Comparison of ENCODE assay signal across 8 mouse cellular contexts in genomic region chr1:57996133-57996615, GRCm38 (mm10). TPM values are rescaled to one million over a fixed set of nuclear protein-coding genes. Genes with fewer than 3 reads are reported as not detected.
DNase-seq lines count a peak whose midpoint lies in the region; ATAC-seq and TF ChIP-seq lines count a peak whose summit lies in the region.

No protein-coding gene starts in this region.

- under 1% methylated on average over 27 of the region's 29 CpGs for WGBS in lung, postnatal 0 days
- under 1% methylated on average over 29 of the region's 29 CpGs for WGBS in embryonic facial prominence, embryonic 13.5 days
- 0% methylated on average over 29 of the region's 29 CpGs for WGBS in intestine, embryonic 16.5 days

- ATAC-seq in lung, postnatal 0 days: peak; percentile 51; the same call in 1 of the 2 replicates
- ATAC-seq in embryonic facial prominence, embryonic 13.5 days (ENCODE audit: insufficient number of reproducible peaks, insufficient read depth, low FRiP score, low TSS enrichment, low read depth): peak; percentile 43; the same call in 1 of the 2 replicates
- ATAC-seq in intestine, embryonic 16.5 days: peak; percentile 83
- ATAC-seq in monocyte, adult 5-6 weeks (replicated peaks; ENCODE audit: insufficient number of reproducible peaks, low FRiP score, low TSS enrichment, poor library complexity, severe bottlenecking): 0 out of 2 replicates have a peak, but pooled peaks have one; percentile 15

- peak overlapping the region; percentile 81 for H3K4me2 ChIP-seq in lung, postnatal 0 days (replicated peaks; ENCODE audit: low read depth, low read length)
- peak overlapping the region; percentile 88 for H3K4me2 ChIP-seq in embryonic facial prominence, embryonic 13.5 days
- H3K4me2 ChIP-seq in intestine, embryonic 16.5 days (ENCODE audit: low read depth, low read length): peak overlapping the region; percentile 86

- H3K27ac ChIP-seq in lung, postnatal 0 days (ENCODE audit: low read length): no peak overlapping the region
- peak overlapping the region; percentile 80 for H3K27ac ChIP-seq in embryonic facial prominence, embryonic 13.5 days
- peak overlapping the region; percentile 79 for H3K27ac ChIP-seq in intestine, embryonic 16.5 days (ENCODE audit: low read length)

- H3K9me3 ChIP-seq in lung, postnatal 0 days (ENCODE audit: low read length): no peaks in the 10 kb centered on the region
- H3K9me3 ChIP-seq in embryonic facial prominence, embryonic 13.5 days: no peaks in the 10 kb centered on the region
- H3K9me3 ChIP-seq in intestine, embryonic 16.5 days (ENCODE audit: control insufficient read depth, low read length): no peaks in the 10 kb centered on the region

- no peak for DNase-seq in lung, postnatal 0 days (ENCODE audit: low spot score)
- no peak for DNase-seq in lung, postnatal 14 days
- no peak for DNase-seq in frontal cortex, postnatal 36 days (ENCODE audit: low spot score in 2 of 2)
- DNase-seq in spleen, adult 12 weeks (ENCODE audit: low spot score): no peak
- DNase-seq in right cerebral cortex, postnatal 36 days (ENCODE audit: low spot score in 2 of 2): no peak

- TF ChIP-seq EP300 in lung, postnatal 0 days (IDR thresholded peaks at IDR 0.05): no peak

- peaks cover 5% of the 10 kb centered on the region; the same call in 1 of the 2 replicates for H3K4me1 ChIP-seq in lung, postnatal 0 days (ENCODE audit: insufficient read depth, low read depth, low read length)
- H3K4me1 ChIP-seq in embryonic facial prominence, embryonic 13.5 days: peaks cover 15% of the 10 kb centered on the region
- peaks cover 15% of the 10 kb centered on the region for H3K4me1 ChIP-seq in intestine, embryonic 16.5 days (ENCODE audit: control insufficient read depth, insufficient read depth, low read length)

- peak overlapping the region; percentile 50 for H3K9ac ChIP-seq in lung, postnatal 0 days (replicated peaks; ENCODE audit: low read depth)
- peak overlapping the region; percentile 83 for H3K9ac ChIP-seq in embryonic facial prominence, embryonic 13.5 days
- peak overlapping the region; percentile 85 for H3K9ac ChIP-seq in intestine, embryonic 16.5 days (ENCODE audit: low read depth, low read length)

- no peaks in the 10 kb centered on the region for H3K36me3 ChIP-seq in lung, postnatal 0 days (ENCODE audit: insufficient read depth, low read length)
- 0 out of 2 replicates have a peak, but pooled peaks cover 3% of the 10 kb centered on the region for H3K36me3 ChIP-seq in embryonic facial prominence, embryonic 13.5 days
- no peaks in the 10 kb centered on the region for H3K36me3 ChIP-seq in intestine, embryonic 16.5 days (ENCODE audit: control insufficient read depth, insufficient read depth, low read length)

- H3K4me3 ChIP-seq in lung, postnatal 0 days (ENCODE audit: low read depth, low read length): peak overlapping the region; percentile 90
- H3K4me3 ChIP-seq in embryonic facial prominence, embryonic 13.5 days: peak overlapping the region; percentile 96
- H3K4me3 ChIP-seq in intestine, embryonic 16.5 days (ENCODE audit: low read length): peak overlapping the region; percentile 92

- TF ChIP-seq CTCF in lung, postnatal 0 days (IDR thresholded peaks at IDR 0.05): no peak

- no peaks in the 10 kb centered on the region for H3K27me3 ChIP-seq in lung, postnatal 0 days (replicated peaks; ENCODE audit: insufficient read depth, low read length)
- no peaks in the 10 kb centered on the region for H3K27me3 ChIP-seq in embryonic facial prominence, embryonic 13.5 days
- no peaks in the 10 kb centered on the region for H3K27me3 ChIP-seq in intestine, embryonic 16.5 days (replicated peaks; ENCODE audit: control insufficient read depth, insufficient read depth, low read length)

RNA-seq across cellular contexts. Expression of gene Sgo2a, which starts 0.4 kb away (rescaled TPM):
- 1.3 and 1.9 TPM in 2 replicates for polyA plus RNA-seq in lung, postnatal 0 days (2015; fragmentation: Nextera tagmentation; extraction: Ambion mirVana)
- polyA plus RNA-seq in embryonic facial prominence, embryonic 13.5 days (2015; fragmentation: Nextera tagmentation; extraction: Ambion mirVana): 20.3 and 21.9 TPM in 2 replicates
- 9.4 and 11.5 TPM in 2 replicates for polyA plus RNA-seq in intestine, embryonic 16.5 days (2015; fragmentation: Nextera tagmentation; extraction: Ambion mirVana)
- total RNA-seq in monocyte, adult 5-6 weeks (2017): 0.67 to 1.5 TPM (median 1.1 TPM) in 3 replicates

RNA-seq across cellular contexts. Expression of gene Kctd18, which starts 22.6 kb away (rescaled TPM):
- 12.9 and 13.6 TPM in 2 replicates for polyA plus RNA-seq in lung, postnatal 0 days (2015; fragmentation: Nextera tagmentation; extraction: Ambion mirVana)
- 24.9 and 25.6 TPM in 2 replicates for polyA plus RNA-seq in embryonic facial prominence, embryonic 13.5 days (2015; fragmentation: Nextera tagmentation; extraction: Ambion mirVana)
- polyA plus RNA-seq in intestine, embryonic 16.5 days (2015; fragmentation: Nextera tagmentation; extraction: Ambion mirVana): 8.6 and 9.0 TPM in 2 replicates
- total RNA-seq in monocyte, adult 5-6 weeks (2017): 56.7 to 68.5 TPM (median 64.8 TPM) in 3 replicates

RNA-seq across cellular contexts. Expression of gene Aox1, which starts 33.6 kb away (rescaled TPM):
- 1.8 and 2.4 TPM in 2 replicates for polyA plus RNA-seq in lung, postnatal 0 days (2015; fragmentation: Nextera tagmentation; extraction: Ambion mirVana)
- polyA plus RNA-seq in embryonic facial prominence, embryonic 13.5 days (2015; fragmentation: Nextera tagmentation; extraction: Ambion mirVana): 0.10 and 0.30 TPM in 2 replicates
- polyA plus RNA-seq in intestine, embryonic 16.5 days (2015; fragmentation: Nextera tagmentation; extraction: Ambion mirVana): 0.04 and 0.16 TPM in 2 replicates
- total RNA-seq in monocyte, adult 5-6 weeks (2017): 0.10 to 0.95 TPM in 2 of 3 replicates, not detected in the other

Comparison
In these comparisons a context has a peak if more than half of its experiments do, and no peak if none do; other contexts are left out.
1. ATAC-seq: peak in every context shown above with its lines; median percentile 83 in intestine, embryonic 16.5 days; 51 in lung, postnatal 0 days; 43 in embryonic facial prominence, embryonic 13.5 days; 15 in monocyte, adult 5-6 weeks.